Mouse (Mus musculus) lung, postnatal 36 days (tissue): ENCODE measurements around the gene Gaa.
"Not testable (repeated sequence)": the region's sequence is repeated elsewhere in the genome, so short reads cannot be mapped to it uniquely, and the experiment has no call there.

Source experiments
- DNase-seq: peaks from one replicate; pipeline ENCODE4 v3.0.0; 2022; ENCODE audit warnings: mixed read lengths

The Gaa gene

DNA sequence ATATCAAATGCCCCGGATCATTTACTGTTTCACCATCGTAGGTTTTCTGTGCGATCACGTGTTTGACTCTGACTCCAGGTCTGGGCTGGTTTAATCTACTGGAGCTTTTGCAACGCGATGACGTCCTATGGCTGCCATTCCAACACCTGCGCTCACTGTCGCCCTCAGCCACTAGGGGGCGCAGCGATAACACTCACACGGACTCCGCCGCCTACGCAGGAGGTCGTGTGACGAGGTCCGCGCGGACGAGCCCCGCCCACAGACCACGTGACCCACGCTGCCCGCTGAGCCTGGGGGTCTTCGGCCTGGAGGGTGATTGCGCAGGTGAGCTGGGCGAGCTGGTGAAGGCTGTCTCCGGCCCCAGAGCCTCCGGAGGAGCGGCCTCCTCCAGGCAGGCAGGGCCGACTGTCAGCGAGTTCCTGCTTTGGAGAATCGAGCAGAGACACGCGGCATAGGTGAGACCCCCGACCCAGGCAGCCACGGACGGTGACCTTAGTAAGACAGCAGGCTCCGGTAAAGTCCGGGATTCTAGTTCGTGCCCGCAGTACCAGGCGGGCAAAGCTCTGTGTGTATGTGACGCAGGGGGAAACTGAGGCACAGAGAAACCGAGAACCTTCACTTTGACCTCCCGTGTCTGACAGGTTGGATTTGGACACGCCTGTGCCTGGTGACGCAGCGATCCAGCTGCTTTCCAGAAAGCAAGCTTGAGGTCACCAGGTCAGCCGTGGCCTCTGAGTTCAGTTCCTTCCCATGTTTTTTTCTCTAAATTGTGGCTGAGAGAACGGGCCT, at the start of gene Gaa:
Gaa (plus strand) TSS at position 120 of the 789 bp plus-strand sequence.
- DNase-seq, result peak; percentile 99

GRCm38 (mm10) chr11:119219816-119220465, 47.7 kb upstream of the Gaa start:
- DNase-seq, result peak; percentile 50

DNA sequence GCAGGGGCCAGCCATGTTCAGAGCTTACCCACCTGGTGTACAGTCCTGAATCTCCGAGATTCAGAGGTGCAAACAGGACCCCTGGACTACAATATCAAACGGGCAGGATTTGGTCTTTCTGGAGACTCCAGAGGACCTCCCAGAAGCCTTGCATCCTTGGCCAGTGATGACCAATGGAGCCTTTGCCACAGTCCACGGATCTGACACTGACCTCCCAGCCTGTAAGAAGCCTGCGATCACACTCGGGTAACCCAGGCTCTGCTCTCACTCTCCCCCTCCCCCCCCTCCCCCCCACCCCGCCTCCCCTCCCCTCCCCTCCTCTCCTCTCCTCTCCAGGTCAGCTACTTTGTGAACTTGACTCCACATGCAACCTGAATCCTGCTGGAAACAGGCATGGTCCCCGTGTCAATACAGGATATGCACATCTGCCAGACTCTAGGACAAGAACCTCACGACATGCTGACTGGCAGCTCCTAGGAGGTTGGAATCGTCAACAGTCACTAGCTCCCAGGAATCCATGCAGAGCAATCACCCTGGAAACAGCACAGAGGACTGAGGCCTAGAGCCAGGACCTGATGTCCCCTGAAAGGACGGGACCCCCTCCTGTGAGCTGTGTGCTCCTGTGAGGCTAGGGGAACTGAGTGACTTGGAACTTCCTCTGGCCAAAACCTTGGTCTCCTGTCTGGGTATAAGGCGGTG, 45.7 kb upstream of the Gaa start:
- DNase-seq, result no peak

GRCm38 (mm10) chr11:119223124-119223890, 44.4 kb upstream of the Gaa start:
- DNase-seq, result peak; percentile 75

DNA sequence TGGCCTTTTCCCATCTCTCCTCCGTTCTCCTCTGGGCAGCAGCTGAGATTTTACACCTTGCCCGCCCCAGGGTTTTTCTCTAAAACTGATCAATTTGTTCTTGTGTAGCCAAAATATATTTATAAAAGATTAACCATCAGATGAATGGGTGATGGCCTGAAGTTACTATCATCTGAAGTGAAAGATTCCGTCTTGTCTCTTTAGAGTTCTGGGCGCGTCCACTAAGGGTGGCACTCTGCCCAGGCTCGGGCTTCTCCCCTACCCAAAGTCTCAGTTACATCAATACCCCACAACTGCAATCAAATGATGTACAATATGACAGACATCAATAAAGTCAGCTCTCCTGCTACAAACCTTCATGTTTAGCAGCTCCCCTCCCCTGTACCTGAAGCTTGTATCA, 42.8 kb upstream of the Gaa start:
- DNase-seq, result no peak

GRCm38 (mm10) chr11:119225634-119226033, 42.1 kb upstream of the Gaa start:
- DNase-seq, result no peak

GRCm38 (mm10) chr11:119227591-119227990, 40.1 kb upstream of the Gaa start:
- no peak for DNase-seq

DNA sequence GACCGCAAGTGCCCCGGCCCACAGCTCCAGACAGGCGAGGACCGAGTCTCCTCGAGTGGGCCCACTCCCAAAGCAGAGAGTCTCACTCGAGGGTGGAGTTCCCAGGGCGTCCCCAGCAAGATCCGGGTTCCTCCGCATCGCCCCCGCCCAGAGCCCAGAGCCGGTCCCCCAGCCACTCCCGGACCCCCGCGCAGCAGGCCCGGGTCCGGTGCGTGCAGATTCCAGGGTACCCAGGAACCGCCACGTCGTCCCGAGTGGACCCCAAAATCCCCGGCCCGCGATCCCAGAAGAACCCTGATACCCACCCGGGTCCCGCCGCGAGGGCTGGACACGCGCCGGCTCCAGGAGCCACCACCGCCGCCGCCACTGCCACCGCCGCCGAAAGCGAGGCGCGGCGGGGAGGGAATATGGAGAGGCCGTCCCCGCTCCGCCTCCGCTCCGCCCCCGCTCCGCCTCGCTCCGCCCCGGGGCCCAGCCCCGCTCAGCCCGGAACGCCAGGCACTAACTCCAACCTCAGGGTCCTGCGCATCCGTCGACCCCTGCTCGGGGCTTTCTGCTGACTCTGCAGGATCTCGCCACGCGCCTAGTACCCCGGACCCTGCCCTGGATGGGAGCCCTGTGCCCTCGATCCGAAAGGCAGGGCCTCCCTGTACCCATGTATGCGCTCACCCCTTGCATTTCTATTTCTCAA, 39.5 kb upstream of the Gaa start, which contains the start of the genes Tbc1d16 and Ccdc40:
Tbc1d16 (minus strand) TSS at position 409 of the 691 bp plus-strand sequence.
Ccdc40 (plus strand) TSS at position 482 of the 691 bp plus-strand sequence.
- peak; percentile 71 for DNase-seq

- DNase-seq, result peak; percentile 90
Measured at GRCm38 (mm10) chr11:119228846-119229626, 38.7 kb upstream of the Gaa start.

DNA sequence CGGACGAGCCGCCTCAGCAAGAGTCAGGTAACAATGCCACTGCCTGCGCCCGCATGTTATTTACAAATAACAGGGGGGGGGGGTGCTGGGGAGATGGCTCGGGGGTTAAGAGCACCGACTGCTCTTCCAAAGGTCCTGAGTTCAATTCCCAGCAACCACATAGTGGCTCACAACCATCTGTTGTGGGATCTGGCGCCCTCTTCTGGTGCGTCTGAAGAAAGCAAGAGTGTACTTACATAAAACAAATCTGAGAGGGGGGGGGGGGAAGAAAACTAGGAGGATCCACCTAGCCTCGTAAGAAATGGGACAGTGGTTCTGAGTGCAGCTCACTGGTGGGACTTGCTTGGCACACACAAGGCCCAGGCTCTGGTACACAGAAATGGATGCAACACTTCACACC, 32.9 kb upstream of the Gaa start:
- DNase-seq, result no peak

DNA sequence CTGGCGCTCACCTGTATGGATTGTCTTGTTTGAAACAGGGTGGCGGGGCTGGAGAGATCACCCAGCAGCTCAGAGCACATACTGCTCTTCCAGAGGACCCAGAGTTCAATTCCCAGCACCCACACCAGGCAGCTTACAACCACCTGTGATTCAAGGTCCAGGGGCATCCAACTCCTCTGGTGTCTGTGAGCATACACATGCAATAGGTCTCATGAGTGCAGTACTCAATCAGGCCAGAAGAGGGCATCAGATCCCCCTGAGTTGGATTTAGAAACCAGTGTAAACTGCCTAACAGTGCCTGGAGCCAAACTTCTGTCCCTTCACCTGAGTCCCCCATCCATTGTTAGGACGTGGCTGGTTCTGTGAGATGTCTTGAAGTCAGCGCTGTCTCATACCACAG, 32.1 kb upstream of the Gaa start:
- DNase-seq, result peak; percentile 85

- DNase-seq, result no peak
Measured at GRCm38 (mm10) chr11:119236354-119236753, 31.3 kb upstream of the Gaa start.

DNA sequence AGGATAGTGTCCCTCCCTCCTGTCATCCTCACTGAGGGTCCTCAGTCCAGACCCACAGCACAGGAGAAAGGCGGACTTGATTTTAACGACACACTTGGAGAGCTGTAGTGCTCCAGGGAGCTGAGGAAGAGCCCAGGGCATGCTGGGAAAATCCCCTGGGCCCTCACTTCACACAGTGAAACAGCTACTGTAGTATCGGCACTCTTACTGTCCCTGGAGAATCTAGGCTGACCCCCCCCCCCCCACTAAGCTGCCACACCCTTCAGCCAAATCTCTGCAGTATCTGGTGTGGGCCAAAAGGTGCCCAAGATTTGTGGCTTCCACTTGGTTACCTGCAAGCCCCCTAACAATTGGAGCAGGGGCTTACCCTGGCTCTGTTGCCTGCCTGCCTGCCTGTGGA, 30.7 kb upstream of the Gaa start:
- DNase-seq, result no peak

GRCm38 (mm10) chr11:119237568-119238304, 30.0 kb upstream of the Gaa start:
- DNase-seq, result peak; percentile 49

- peak; percentile 81 for DNase-seq
Measured at GRCm38 (mm10) chr11:119238305-119238721, 29.4 kb upstream of the Gaa start.

DNA sequence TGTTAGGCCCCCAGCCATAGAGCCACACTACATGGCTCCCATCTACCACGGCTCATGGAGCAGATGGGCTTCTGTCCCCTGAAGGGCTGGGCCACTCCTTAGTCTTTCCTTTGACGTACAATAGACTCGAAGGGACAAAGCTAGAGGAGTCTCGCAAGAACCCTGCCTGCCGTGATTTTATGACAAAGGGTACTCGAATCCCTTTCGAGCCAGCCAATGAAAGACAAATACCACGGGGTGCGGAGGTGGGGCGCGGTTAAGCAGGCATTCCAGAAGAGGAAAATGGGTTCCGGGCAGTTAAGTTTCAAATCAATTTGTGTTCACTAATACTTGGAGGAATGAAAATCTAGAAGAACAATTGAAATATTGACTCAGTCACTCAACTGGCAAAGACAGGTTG, 28.2 kb upstream of the Gaa start:
- no peak for DNase-seq

DNA sequence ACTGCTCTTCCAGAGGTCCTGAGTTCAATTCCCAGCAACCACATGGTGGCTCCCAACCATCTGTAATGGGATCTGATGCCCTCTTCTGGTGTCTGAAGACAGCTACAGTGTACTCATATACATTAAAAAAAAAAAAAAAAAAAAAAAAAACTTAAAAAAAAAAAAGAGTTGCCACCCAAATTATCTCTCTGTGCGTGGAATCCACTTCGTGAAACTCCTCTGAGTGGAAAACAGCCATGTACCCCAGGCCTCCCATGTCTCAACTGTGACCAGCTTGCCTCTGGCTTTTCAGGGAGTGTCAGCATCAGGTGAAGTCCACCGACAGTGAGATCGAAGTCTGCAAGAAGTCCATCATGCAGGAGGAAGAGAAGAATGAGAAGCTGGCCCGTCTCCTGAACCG, 22.1 kb upstream of the Gaa start:
- DNase-seq, result not testable (repeated sequence)

GRCm38 (mm10) chr11:119249011-119249410, 18.7 kb upstream of the Gaa start:
- peak; percentile 95 for DNase-seq

DNA sequence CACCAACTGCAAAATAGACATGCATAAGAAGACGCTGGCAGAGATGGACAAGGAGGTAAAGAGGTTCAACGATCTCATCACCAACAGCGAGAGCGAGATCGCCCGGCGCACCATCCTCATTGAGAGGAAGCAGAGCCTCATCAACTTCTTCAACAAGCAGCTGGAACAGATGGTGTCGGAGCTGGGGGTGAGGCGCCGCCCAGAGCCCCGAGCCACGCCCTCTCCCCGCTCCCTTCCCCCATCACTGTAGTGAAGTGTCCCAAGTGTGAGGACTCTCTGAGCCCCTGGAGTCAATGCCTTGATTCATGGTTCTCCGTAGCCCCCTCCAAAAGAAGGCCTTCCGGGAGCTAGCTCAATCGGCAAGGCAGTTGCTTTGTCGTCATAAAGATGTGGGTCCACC, 16.7 kb upstream of the Gaa start:
- DNase-seq, result no peak

- DNase-seq, result no peak
Measured at GRCm38 (mm10) chr11:119252854-119253541, 14.7 kb upstream of the Gaa start.
